Mouse (Mus musculus) T-helper 17 cell (primary cell): ENCODE data around the gene Hydin.

Experiments used
- in situ Hi-C, 2 experiments: fragments of 300-600 bp; cut with MboI, MseI; formaldehyde crosslinking; loops; 1 replicate in 1 of 2; 2 replicates in 1 of 2; pipeline ENCODE4 v1.15.1; 2025; ENCODE audit warnings: high pct_unique_total_duplicates in 2 of 2

Gene Hydin

DNA sequence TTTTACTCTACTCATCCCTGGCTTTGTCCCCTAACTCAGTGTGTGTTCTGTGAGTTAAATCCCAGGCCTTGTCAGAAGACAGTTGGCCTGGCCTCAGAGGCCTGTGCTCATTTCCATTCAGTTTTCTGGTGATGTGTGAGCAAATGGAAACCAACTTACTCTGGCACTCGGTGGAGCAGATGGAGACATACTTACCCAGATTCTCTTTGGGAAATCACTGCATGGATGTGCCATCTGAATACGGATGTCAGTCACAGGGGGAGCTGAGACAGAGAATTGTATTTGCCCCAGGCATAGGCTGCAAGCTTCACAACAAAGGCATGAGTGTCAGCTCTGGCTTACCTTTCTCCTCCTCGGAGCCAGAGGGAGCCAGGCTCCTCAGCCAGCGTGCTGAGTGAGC lies 359.7 kb downstream of the Hydin start:
- in situ Hi-C loops = no loop called here

- in situ Hi-C loops = no loop called here
Measured at GRCm38 (mm10) chr8:110629245-110630063, 362.7 kb downstream of the Hydin start.

- in situ Hi-C loops = no loop called here
Measured at GRCm38 (mm10) chr8:110630079-110630478, 363.3 kb downstream of the Hydin start.

GRCm38 (mm10) chr8:110630571-110631071 lies 363.8 kb downstream of the Hydin start:
- in situ Hi-C loops = no loop called here

DNA sequence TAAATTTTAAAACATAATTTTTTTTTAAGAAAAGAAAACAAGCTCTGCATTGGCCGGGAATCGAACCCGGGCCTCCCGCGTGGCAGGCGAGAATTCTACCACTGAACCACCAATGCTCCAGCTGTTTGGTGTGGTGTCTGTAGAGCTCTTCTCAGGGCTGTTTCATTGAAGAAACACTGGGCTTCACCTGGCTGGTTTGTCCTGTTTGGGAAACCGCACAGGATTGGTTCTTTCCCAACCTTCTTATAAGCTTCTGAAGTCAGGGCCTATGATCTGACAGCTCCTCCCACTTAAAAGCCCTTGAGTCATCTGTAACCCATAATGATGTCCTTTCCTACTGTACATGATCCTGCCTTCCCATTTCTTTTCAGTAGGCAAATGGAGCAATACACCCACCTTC lies 364.4 kb downstream of the Hydin start:
- in situ Hi-C loops = no loop called here

- in situ Hi-C loops = no loop called here
Measured at GRCm38 (mm10) chr8:110633814-110634213, 367.0 kb downstream of the Hydin start.

DNA sequence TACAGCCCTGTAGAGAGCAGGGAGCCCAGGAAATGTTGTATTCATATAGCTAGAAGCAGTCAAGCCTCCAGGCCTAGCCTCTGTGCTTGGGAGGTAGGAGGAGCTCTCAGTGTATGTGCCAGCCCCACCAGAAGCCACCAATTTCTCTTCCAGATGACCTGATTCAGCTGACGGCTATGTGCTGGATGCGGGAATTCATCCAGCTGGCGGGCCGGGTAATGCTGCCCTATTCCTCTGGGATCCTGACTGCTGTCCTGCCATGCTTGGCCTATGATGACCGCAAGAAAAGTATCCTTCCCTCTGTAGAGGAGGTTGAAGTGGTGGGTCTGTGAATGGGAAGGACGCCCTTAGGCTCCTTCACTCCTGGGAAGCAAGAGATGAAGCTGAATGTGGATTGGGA lies 369.4 kb downstream of the Hydin start:
- in situ Hi-C loops = loop anchor here in 1 of 2 experiments (5.0 kb wide), 1 partner anchor 976 kb away; no protein-coding TSS in a partner anchor

DNA sequence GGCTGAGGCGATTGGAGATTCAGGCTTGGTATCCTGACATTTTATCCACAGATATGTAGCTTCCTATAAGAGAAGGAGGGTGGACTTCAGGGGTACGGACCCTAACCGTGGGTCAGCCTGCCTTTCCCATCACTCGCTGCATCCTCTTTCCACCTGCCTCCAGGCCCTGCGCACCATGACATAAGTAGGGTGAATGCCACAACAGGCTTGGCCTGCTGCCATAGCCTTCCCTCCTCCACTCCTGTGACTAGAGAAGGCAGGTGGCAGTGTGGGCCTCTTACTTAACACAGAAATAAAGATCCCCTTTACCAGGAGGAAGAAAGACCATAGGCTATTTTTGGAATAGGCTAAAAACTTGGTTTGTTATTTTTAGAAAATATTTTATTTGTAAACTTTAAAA lies 375.6 kb downstream of the Hydin start:
- in situ Hi-C loops = no loop called here

- in situ Hi-C loops = no loop called here
Measured at GRCm38 (mm10) chr8:110643177-110643576, 376.4 kb downstream of the Hydin start.

DNA sequence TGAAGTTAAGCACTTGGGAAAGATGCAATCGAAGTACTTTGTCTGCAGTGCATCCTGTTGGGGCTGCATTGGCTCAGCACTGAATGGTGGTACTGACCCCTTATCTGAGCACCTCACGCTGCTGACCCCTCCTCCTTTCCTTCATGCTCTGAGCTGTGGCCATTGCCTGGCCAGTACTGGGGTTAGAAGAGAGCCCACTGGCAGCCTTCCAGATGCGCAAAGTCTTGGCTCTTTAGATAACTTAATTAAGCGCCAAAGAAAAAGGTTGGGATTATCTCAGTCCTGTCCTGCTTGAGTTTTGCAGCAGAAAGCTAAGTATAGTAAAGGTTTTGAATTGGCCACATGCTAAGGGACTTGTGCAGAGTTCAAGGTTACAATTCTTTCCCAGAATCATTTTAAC lies 377.6 kb downstream of the Hydin start:
- in situ Hi-C loops = no loop called here

GRCm38 (mm10) chr8:110644901-110645300 lies 378.1 kb downstream of the Hydin start:
- in situ Hi-C loops = no loop called here

GRCm38 (mm10) chr8:110645340-110645739 lies 378.6 kb downstream of the Hydin start:
- in situ Hi-C loops = no loop called here

DNA sequence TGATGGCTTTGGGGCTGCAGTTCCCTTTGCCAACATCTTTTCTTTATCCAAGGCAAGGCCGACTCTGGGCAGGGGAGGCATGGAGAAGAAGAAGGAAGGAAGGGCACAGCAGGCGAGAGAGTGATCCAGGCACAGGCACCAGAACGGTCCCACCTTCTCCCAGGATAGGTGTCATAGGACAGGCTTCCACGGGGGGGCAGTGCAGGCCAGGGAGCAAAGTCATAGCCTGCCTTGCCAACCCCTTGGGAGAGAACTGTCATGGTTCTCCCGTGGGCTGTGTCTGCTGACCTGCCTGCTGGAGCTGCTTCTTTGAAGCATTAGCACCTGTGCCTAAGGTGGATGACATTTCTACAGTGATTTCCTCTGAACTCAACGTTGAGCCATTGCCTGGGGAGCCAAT lies 379.3 kb downstream of the Hydin start:
- in situ Hi-C loops = no loop called here

DNA sequence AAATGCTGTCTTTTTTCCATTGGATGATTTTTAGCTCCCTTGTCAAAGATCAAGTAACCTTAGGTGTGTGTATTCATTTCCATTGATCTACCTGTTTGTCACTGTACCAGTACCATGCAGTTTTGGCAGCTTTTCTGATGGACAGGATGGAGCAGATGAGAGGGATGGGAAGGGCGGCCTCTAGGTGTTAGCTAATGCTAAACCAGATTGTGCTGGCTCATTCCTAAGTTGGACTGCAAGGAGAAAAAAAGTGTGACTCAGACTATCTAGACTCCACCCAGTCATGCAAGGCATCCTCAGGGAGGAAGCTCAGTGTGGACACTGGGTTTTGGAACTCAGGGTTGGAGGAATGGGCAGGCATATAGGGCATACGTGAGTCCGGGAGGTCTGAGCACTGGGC lies 381.8 kb downstream of the Hydin start:
- in situ Hi-C loops = no loop called here

GRCm38 (mm10) chr8:110649286-110649685 lies 382.5 kb downstream of the Hydin start:
- in situ Hi-C loops = no loop called here

DNA sequence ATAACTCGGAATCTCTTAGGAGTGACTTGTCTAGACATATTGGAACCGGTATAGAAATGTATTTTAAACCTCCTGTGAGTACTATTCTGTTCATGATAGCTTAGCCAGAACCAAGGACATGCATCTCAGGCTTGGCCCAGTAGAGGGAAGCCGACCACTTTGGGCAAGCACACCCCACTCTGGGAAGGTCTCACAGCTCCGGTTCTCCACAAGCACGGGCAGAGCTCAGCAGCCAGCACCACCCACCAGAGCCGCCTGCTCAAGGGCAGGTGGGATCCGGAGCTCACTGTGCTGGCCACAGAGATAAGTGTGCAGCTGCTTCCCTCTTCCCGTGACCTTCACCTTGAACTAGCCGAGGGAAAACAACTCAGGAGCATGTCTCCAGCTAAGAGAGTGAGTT lies 384.1 kb downstream of the Hydin start:
- in situ Hi-C loops = no loop called here

DNA sequence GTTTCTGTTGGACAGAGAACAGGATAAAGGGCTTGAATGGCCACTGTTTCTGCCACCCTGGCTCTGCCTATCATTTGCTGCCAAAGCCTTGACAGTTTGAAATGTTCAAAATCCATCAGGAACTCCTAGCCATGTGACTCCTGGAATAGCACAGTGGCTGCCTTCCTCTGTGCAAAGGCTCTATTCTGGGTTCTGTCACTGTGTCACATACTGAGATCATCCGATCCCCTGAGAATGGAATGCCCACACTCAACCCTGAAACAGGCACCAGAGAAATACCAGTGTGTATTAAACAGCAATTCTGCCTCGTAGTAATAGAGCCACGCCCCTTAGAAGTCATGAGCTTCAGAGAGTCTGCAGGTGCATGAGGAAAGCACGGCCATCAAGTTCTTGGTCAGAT lies 385.1 kb downstream of the Hydin start:
- in situ Hi-C loops = no loop called here

DNA sequence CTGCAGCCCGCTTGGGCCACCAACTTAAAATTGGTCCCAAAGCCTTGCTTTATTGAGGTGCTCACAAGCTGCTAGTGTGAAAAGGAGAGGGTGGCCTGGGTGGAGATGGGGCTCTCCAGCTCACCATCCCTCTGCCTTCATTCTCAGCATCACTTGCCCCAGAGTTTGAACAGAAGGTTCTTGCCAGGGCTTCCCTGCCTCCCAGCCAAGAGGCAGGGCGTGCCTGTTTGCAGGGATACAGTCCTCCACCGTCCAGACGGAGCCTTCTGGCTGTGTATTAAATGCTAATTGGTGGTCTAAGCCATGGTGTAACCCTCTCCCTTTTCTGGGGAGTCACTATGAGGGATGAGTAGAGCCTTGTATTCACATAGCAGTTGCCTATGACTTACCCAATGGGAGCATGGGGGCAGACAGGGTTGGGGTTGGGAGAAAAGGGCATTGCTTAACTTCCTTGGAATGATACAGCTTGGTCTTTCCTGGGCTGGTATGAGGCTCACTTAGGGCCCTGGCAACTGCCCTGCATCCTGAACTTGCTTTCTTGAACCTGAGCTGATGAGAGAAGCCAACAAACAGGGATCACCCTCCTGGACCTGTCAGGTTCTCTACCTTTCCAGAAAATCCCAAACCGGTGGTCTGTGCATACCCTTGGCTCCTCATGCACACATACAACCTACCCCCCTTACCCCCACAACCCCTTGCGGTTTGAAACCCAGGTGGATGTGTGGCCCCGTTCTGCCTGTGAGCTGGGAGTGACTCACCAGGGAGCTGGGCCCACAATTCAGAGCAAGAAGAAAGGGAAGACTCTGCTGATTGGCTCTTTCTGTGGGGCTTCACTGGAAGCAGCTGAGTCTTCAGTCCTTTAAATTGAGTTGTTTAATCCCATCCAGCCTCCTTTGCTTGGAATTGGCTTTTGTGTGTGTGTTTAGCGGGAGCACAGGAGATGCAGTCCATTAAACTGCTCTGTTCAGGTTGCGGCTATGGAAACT lies 387.6 kb downstream of the Hydin start:
- in situ Hi-C loops = no loop called here

GRCm38 (mm10) chr8:110655827-110656226 lies 389.1 kb downstream of the Hydin start:
- in situ Hi-C loops = no loop called here

GRCm38 (mm10) chr8:110657661-110658060 lies 390.9 kb downstream of the Hydin start:
- in situ Hi-C loops = no loop called here
